Mouse (Mus musculus): Measurements from ENCODE around the gene Tvp23b.

Tvp23b gene

DNA sequence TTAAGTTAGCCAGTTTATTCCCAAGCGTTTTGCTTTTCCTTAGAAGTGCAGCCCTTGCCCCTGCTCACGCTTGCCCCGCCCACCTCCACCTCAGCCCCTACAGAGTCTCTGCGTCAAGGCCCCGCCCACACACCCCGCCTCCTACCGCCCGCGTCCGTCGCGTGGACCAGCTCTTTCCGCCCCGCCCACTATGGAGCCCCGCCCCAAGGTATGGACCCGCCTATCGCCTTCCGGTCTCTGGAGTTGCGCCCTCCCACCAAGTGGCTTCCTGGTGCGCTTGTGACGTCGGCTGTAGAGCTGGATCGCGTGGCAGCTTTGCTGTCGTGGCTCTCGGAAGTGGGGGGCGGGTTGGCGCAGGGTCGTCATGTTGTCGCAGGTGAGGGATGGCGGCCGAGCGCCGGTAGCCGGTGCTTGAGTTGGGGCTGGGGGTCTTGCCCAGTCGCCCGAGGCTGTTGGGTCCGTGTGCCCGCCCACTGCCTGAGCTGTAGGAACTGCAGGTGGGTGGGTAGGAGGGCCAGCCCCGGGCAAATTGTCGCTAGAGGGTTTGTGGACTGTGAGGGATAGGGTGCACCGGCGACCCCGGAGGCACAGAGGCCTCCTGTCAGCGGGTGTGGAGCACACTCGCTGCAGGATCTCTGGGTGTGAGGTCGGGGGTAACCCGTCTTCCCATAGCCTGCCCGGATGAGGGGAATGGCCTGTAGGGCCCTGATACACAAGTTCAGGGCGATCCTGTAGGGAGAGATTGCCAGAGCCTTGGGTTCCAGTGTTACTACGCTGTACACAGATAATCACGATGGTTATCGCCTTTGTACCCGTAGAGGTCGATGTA, at the start of gene Tvp23b:
Gene Tvp23b (plus strand): TSS at position 236 of the 829 bp plus-strand sequence.
- in situ Hi-C loops (cut with MboI, MseI), result loop anchor here (5.0 kb wide), 1 partner anchor 122 kb away; no protein-coding TSS in a partner anchor

DNA sequence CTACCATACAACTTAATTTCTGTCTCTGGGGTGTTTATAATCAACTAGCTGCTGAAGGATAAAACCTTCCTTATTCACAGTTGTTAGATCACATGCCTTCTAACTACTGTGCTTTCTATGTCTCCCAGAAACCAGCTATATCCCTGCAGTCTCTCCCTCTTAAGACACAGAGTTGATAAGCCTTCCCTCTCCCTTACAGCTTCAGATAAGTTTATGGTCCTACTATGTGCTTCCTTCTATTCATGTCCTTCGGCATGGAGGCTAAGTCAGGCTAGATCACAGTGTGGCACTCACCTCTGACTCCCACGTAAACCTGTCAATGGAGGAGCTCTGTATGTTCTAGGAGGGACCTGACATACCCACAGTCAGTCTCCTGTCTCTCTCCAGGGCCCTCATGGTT, 48.9 kb upstream of the Tvp23b start:
- in situ Hi-C loops (cut with MboI, MseI), result no loop called here

DNA sequence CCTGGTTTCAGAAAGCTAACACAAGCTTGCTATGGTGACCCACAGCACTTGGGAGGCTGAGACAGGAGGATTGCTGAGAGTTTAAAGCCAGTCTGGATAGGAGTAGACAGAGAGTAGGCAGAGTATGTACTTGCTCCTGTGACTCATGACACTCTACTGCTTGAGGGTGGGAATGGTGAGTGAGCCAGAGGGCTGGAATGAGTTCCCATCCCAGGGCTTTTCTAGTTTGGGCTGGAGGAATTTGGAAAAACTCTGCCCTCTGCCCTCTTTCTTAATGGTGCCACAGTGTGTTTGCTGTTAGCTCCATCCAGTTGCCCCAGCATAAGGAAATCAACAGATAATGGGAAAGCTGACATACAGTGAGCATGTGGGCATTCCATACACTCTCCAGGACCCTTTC, 47.3 kb upstream of the Tvp23b start:
- in situ Hi-C loops (cut with MboI, MseI), result no loop called here

DNA sequence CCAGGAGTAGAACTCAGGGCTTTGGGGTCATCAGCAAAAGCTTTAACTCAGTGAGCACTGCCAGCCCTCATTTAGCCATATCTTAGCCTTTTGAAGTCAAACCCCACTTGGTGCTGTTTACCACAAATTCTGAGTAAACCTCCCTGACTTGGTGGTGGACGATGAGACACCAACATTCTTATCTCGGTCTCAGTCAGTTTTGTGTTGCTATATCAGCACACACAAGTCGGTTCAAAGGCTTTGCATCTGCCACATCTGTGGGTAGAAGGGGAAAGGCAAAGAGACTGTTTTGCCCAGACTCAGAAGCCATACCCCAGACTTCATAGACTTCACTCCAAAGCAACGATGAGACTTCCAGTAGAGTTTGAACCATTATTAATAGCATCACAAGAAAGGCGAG, 34.7 kb upstream of the Tvp23b start:
- in situ Hi-C loops (cut with MboI, MseI), result no loop called here

DNA sequence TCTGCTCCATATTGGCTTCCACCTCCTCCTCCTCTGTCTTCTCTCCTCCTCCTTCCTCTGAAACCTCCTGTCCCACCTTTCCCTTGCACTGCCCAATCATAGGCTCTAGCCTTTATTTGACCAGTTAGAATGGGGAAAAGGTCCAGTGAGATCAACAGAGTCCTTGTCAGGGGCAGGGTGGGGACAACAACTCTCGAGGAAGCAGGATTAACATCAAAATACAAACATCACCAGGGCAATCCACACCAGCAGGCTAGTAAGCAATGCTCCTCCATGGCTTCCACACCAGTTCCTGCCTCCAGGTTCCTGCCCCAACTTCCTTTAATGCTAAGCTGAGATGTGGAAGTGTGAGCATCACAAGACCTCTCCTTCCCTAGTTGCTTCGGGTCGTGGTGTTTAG, 33.5 kb upstream of the Tvp23b start:
- in situ Hi-C loops (cut with MboI, MseI), result no loop called here

DNA sequence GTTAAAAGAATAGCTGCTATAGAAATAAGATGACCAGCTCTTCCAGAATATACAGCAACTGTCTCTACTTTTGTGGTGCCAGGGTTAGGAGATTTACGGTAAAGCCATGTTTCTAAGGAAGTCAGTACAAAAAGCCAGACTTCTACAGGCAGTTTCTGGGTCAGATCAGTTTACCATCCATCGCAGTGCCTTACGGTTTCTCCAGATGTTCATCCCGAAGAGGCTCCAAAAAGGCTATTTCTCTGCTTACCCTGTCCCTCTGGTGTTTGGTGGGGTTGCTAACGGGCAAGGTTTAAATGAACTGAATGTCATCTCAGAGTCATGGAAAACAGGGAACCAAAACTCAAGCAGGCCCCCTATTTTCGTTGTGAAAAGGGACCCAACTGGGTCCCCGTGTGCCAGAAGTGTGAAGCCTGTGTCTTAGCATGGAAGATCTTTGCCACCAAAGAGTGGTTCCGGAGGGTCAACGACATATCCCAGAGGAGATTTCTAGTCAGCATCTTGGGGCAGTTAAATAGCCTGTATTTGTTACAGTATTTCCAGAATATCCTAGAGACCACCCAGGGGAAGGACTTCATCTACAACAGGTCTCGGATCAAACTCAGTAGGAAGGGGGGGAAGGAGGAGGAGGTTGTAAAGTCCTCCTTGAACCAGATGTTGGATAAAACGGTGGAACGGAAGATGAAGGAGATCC, 32.1 kb upstream of the Tvp23b start, which contains the start of gene Fbxw10:
Gene Fbxw10 (plus strand): TSS at position 109 of the 694 bp plus-strand sequence.
- in situ Hi-C loops (cut with MboI, MseI), result no loop called here

DNA sequence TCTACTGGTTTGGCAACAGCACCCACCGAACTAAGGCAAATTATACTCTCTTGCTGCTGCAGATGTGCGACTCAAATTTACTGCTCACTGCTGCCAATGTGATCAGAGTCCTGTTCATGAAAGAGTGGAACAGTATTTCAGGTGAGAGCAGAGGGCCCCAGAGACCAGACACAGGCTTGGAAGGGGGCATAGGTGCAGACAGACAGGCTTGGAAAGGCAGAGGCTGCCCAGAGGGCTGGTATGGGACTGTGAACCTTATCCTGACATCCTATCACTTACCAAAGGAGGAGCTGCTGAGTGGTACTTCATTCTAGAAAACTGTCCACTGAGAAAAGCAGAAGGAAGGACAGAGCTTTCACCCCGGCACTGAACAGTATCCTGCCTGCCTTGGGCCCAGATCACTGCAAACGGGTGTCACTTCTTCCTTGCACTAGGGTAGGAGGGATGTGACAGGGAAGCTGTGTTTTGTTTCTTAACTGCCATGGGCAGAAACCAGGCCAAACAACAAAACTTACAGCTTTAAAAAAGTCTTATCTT, 31.5 kb upstream of the Tvp23b start:
- in situ Hi-C loops (cut with MboI, MseI), result no loop called here

DNA sequence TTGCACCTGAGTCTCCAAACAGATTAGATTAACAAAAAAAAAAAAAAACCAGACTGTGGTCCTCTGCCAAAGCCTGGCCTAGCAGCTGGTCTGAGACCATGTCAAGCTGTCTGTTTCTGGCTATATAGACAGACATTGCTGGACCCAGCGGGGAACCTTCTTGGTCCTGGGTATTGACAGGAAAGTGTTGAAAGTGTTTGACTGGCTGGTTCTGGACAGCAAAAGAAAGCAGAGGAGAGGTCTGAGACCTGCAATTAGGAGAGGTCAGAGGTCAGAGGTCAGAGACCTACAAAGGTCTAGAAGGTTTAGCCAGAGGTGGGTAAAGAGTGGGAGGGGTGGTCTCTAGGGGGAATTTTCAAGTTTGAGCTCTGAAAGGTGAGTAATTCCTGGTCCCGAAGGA, 31.0 kb upstream of the Tvp23b start:
- in situ Hi-C loops (cut with MboI, MseI), result no loop called here

DNA sequence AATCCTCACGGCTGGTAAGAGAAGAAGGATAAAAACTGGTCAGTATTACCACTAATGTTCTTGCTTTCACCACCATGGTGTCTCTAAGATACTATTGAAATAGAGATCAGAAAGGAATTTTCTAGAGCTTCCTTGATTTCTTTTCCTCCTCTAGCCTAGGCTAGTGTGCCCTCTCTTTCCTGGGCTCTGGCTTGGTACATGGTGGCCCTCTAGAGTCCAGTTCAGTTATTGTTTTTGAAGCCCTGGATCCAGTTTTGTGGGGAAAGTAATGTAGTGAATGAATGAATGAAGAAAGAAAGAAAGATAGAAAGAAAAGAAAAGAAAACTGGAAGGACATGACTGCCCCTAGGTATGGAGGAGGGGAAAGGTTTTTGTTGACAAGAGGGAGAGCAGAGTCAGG, 28.1 kb upstream of the Tvp23b start:
- in situ Hi-C loops (cut with MboI, MseI), result no loop called here

DNA sequence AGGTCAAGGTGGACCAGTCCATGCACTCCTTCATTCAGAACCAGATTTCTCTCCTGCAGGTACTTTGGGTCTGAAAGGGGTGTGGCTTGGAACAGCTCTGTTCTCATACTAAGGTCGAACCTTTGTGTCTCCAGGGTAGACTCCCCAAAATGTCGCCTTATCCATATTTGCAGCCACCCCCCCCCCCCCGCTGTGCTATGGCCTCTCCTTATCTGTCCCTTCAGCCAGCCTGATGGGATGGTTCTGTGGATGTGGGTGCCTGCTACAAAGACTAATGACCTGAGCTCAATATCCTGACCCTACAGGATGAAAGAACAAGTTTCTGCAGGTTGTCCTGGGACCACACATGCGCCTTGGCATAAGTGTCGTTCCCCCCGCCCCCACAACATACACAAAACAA, 25.9 kb upstream of the Tvp23b start:
- in situ Hi-C loops (cut with MboI, MseI), result no loop called here

DNA sequence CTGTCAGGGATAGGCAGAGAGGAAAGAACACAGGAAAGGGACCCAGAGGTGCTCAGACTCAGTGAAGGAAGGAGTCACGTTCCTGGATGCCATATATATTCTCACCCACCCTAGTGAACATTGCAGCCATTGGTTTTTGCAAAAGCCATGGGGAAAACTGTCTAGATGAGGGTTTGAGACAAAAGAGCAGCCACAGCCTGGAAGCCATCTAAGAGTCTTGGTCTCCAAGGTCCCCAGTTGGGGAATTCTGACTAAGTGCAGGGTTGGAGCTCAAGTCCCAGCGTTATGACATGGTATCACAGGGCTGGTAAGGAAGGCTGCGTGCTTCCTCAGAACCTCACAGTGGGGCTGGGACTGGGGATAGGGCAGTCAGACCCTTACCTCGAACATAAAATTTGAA, 13.7 kb upstream of the Tvp23b start:
- in situ Hi-C loops (cut with MboI, MseI), result no loop called here

DNA sequence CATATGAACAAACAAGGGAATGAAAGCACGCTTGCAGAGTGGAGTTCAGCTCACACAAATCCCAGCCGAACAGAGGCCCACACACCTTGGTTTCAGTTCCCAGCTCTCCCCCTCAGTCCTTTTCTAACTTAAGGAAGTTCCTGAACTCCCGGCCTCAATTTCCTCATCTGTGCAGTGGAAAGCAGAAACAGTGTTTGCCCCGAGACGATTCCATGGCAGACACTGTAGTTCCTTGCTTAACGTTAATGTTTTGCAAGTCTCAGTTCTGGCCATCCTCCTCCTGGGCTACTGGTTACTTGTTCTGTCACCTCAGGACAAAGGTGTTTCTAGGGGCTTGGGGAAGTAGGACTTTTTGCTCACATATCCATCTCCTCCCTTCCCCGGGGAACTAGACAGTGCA, 12.6 kb upstream of the Tvp23b start:
- in situ Hi-C loops (cut with MboI, MseI), result no loop called here

DNA sequence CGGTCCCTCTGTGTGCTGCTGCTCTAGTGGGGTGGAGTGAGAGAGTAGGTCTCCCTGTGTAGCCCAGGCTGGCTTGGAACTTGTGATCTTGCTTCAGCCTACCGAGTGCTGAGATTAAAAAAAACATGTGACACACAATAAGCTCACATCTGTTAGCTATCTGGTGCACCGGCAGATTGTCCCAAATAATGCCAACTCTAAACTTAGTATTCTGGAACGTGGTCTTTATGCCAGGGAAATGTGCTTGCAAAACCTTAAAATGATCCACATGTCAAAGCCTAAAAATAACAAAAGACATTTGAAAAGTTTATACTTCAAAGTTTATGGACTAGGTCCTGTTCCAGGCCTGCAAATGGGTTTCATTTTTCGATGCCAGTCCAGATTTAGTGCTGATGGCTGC, 10.1 kb upstream of the Tvp23b start:
- in situ Hi-C loops (cut with MboI, MseI), result no loop called here

DNA sequence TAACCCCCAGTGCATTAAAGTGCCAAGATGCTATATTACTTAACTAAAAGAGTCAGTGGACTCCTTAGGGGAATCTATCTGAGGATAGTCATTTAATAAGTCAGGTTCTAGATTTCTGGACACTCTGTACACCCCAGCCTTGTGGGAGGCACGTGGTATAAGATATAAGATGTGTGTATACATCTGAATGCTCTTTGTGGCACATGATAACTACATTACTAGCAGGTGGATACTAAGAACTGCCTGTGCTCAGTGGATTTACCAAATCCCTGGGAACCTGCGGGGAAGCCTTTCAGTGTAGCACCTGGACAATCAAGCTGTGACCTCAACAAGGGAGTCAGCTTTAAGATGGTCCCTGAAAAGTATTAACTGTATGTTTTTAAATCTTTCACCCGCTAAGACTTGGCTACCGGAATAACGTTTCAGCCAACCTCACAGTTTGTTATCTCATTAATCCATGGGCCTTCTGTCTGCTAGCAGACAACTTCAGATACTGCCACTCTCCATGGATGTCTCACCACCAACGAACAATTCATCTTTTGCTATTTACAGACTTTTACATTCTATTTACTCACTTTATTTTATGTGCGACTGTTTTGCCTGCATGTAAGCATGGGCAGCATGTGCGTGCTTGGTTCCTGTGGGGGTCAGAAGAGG, 9.4 kb upstream of the Tvp23b start:
- in situ Hi-C loops (cut with MboI, MseI), result no loop called here

DNA sequence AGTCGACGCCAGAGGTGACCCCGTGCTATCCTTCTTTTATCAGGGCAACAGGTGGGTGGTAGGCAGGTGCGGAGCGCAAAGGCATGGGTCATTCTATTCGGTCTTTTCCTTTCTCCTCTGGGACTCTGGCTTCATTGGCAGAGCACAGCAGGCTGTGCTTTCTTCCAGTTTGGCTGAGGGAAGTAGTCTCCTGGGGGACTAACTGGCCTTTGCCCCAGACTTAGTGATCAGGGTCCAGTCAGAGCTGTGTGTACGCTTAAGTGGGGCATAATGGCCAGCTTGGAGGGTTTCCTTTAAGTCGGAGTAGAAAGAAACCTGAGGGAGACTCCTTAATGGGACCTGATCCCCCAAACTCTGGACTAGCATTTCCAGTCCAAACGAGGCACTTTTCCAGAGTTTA, 5.8 kb upstream of the Tvp23b start:
- in situ Hi-C loops (cut with MboI, MseI), result no loop called here

DNA sequence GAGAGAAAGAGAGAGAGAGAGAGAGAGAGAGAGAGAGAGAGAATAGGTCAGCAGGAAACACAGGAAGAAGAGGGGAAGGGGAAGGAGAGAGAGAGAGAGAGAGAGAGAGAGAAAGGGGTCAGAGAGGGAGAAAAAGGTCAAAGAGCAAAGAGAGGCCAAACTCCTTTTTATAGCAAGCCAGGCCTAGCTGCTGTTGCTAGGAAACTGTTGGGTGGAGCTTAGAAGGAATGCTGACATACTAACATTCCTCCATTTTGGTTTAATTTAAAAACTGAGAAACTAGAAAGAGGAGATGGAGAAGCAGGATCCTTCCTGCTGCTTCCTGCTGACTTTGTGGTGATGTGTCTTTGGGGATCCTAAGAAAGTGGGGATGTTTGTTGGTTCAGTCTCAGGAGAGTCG, 3.6 kb upstream of the Tvp23b start:
- in situ Hi-C loops (cut with MboI, MseI), result loop anchor here (5.0 kb wide), 1 partner anchor 118 kb away; no protein-coding TSS in a partner anchor

DNA sequence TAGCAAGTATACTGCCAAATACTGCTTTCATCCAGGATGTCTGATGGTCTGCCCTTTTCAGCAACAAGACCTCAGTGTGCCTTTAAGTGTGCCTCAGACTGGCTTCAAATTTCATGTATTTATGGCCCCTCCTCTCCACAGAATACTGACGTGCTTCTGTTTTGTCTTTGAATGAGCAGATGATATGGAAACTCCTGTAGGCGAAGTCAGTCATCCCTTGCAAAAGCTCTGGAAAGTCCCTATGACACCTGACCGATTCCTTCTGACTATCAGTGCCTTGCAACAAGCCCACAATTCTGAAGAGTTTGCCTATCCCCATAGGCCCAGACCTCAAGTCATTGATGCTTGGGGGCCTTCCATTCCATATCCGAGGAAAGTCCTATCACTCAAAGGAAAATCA, 2.8 kb upstream of the Tvp23b start:
- in situ Hi-C loops (cut with MboI, MseI), result loop anchor here (5.0 kb wide), 1 partner anchor 119 kb away; no protein-coding TSS in a partner anchor

DNA sequence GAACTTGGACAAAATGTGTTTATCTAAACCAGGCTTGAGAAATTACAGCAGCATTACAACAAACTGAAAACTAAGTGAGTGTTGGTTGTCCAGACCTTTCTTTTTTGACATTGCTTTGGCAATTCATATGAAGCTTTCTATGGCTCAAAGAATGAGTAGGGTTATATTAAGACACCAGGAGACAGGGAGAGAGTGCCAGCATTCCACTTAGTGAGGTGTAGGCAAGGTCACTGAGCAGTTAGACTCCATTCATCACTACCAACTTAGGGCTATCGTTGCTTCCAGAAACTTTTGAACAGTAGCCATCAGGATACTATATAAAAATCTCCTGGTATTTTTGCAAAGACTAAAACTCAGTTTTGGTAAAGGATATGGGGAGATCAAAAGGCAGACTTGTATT, 1.9 kb upstream of the Tvp23b start:
- in situ Hi-C loops (cut with MboI, MseI), result loop anchor here (5.0 kb wide), 1 partner anchor 120 kb away; no protein-coding TSS in a partner anchor

DNA sequence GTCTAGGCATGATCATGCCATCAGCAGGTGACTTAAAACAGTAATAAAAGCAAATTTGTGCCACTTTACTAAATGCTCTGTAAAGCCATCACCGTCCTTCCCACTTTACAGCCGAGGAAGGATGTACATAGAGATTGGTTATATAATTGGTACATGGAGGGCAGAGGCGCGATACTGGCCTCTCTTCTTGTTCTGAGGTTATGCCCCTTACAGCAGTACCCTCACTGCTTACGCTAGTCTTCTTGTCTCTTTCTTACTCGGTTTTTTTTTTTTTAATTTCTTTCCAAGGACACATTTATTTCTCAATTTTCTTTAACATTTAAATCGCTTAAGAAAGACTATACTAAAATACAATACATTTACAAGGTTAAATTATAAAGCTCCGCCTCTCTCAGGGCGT, 527 bp upstream of the Tvp23b start:
- in situ Hi-C loops (cut with MboI, MseI), result loop anchor here (5.0 kb wide), 1 partner anchor 121 kb away; no protein-coding TSS in a partner anchor

DNA sequence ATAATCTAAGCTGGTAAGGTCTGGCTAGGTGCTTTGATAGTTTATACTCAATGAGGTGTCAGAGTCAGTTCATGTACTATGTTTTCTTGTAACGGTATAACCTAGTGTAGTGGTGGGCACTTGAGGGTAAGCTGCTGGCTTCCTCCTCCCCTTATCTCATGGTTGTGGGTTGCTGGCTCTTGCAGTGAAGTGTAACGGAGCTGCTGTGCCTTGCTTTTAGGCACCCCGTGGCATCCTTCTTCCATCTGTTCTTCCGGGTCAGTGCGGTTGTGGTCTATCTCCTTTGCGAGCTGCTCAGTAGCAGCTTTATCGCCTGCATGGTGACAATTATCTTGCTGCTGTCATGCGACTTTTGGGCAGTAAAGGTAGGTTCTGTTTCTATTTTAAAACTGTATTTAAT, 4.2 kb downstream of the Tvp23b start:
- in situ Hi-C loops (cut with MboI, MseI), result no loop called here

DNA sequence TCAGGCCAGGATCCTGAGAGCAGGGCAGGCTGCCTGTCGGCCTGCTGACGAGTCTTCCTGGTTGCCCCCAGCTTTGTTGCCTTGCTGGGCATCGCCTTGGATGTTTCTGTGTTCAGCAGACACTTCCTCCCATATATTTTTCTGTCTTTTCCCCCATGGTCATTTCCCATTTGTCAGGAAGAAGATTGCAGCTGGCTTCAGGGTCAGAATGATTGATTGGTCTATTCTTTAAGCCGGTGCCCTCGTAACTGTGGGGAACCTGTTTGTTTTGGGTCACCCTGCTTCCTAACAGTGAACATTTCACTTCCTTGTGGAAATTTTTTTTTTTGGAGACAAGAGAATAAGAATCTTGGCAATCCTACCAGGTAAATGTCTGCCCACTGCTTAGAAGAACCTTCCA, 6.1 kb downstream of the Tvp23b start:
- in situ Hi-C loops (cut with MboI, MseI), result no loop called here

DNA sequence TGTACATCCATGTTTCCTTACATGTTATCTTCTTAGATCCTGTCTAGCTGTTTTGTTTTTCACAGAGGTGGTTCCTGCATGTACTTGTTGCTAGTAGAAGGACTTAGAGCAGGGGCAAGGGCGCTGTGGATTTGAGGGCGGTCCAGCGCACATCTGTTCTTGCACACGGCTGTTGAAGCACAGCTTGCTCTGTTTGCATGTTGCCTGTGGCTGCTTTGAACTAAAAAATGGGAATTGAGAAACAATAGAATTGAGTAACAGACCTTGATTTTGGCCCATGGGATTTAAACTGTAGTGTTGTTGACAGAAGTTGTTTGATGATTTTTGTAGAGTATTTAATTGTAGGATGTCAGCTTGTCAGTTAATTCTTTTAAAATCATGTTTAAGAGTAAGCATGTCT, 11.5 kb downstream of the Tvp23b start:
- in situ Hi-C loops (cut with MboI, MseI), result no loop called here

Measured in T-helper 1 cell (primary cell).